Mouse (Mus musculus): ENCODE data around the gene Fkbp11. TPM values are rescaled to one million over a fixed set of nuclear protein-coding genes. Genes with fewer than 3 reads are reported as not detected.

The Fkbp11 gene
- polyA plus RNA-seq, 1 experiment from 2014 or later = 17.1 TPM

- Histone ChIP-seq H3K36me3 (replicated peaks) (no peaks in the 10 kb centered on the region), H3K27me3 (ENCODE audit: poor library complexity, severe bottlenecking) (peaks cover 56% of the 10 kb centered on the region), H3K4me1 (peaks cover 26% of the 10 kb centered on the region), H3K9me3 (no peaks in the 10 kb centered on the region), H3K4me3 (no peak overlapping the region), H3K27ac (no peak overlapping the region)
- 94% methylated on average over 8 of the region's 8 CpGs for WGBS
- DNase-seq (ENCODE audit: extremely low spot score, low spot score) = no peak
These were observed 47.3 kb downstream of the Fkbp11 start for GRCm38 (mm10) chr15:98680660-98681059.

GRCm38 (mm10) chr15:98677977-98678376 is 50.0 kb downstream of the Fkbp11 start:
- Histone ChIP-seq H3K27me3 (ENCODE audit: poor library complexity, severe bottlenecking) (peaks cover 81% of the 10 kb centered on the region), H3K4me1 (peaks cover 48% of the 10 kb centered on the region), H3K4me3 (no peak overlapping the region; the same call in 1 of the 2 replicates), H3K27ac (0 out of 2 replicates have a peak overlapping the region, but pooled peaks have one; percentile 49), H3K36me3 (replicated peaks) (no peaks in the 10 kb centered on the region), H3K9me3 (no peaks in the 10 kb centered on the region)
- WGBS = 72% methylated on average over 7 of the region's 7 CpGs
- no peak for DNase-seq (ENCODE audit: extremely low spot score, low spot score)

GRCm38 (mm10) chr15:98676940-98677728 is 50.9 kb downstream of the Fkbp11 start, which contains the start of gene Rnd1:
Gene Rnd1 (minus strand): TSS chr15:98677461.
- WGBS = under 1% methylated on average over 36 of the region's 37 CpGs
- H3K9me3 ChIP-seq = no peaks in the 10 kb centered on the region
- peak within 1 kb of the TSS; percentile 59 for H3K4me3 ChIP-seq
- H3K4me1 ChIP-seq = peaks cover 48% of the 10 kb centered on the region
- peak within 1 kb of the TSS; percentile 49 for H3K27ac ChIP-seq
- no peaks in the 10 kb centered on the region for H3K36me3 ChIP-seq (replicated peaks)
- peak; percentile 83 for DNase-seq (ENCODE audit: extremely low spot score, low spot score)
- H3K27me3 ChIP-seq (ENCODE audit: poor library complexity, severe bottlenecking) = peaks cover 85% of the 10 kb centered on the region

- H3K4me1 ChIP-seq = peaks cover 48% of the 10 kb centered on the region
- peaks cover 80% of the 10 kb centered on the region for H3K27me3 ChIP-seq (ENCODE audit: poor library complexity, severe bottlenecking)
- peak overlapping the region; percentile 59 for H3K4me3 ChIP-seq
- H3K36me3 ChIP-seq (replicated peaks) = no peaks in the 10 kb centered on the region
- H3K27ac ChIP-seq = peak overlapping the region; percentile 49; the same call in 1 of the 2 replicates
- no peak for DNase-seq (ENCODE audit: extremely low spot score, low spot score)
- H3K9me3 ChIP-seq = no peaks in the 10 kb centered on the region
- 3% methylated on average over 9 of the region's 9 CpGs for WGBS
These were observed 51.5 kb downstream of the Fkbp11 start for GRCm38 (mm10) chr15:98676471-98676870.

- WGBS = 11% methylated on average over 14 of the region's 14 CpGs
- Histone ChIP-seq H3K27ac (0 out of 2 replicates have a peak overlapping the region, but pooled peaks have one; percentile 35), H3K36me3 (replicated peaks) (no peaks in the 10 kb centered on the region), H3K9me3 (no peaks in the 10 kb centered on the region), H3K4me1 (peaks cover 48% of the 10 kb centered on the region), H3K27me3 (ENCODE audit: poor library complexity, severe bottlenecking) (peaks cover 75% of the 10 kb centered on the region), H3K4me3 (peak overlapping the region; percentile 59)
- DNase-seq (ENCODE audit: extremely low spot score, low spot score) = no peak
These were observed 52.3 kb downstream of the Fkbp11 start for GRCm38 (mm10) chr15:98675634-98676250.

- no peaks in the 10 kb centered on the region for H3K9me3 ChIP-seq
- H3K4me1 ChIP-seq = peaks cover 48% of the 10 kb centered on the region
- WGBS = 21% methylated on average over 11 of the region's 11 CpGs
- no peaks in the 10 kb centered on the region for H3K36me3 ChIP-seq (replicated peaks)
- H3K27me3 ChIP-seq (ENCODE audit: poor library complexity, severe bottlenecking) = peaks cover 74% of the 10 kb centered on the region
- peak overlapping the region; percentile 40; the same call in 1 of the 2 replicates for H3K27ac ChIP-seq
- H3K4me3 ChIP-seq = peak overlapping the region; percentile 59
- no peak for DNase-seq (ENCODE audit: extremely low spot score, low spot score)
These were observed 52.9 kb downstream of the Fkbp11 start for GRCm38 (mm10) chr15:98674994-98675545.

Other genes starting within 250 kb of the Fkbp11 start
- gene Lalba, start 245.5 kb downstream of the Fkbp11 start, polyA plus RNA-seq (2016; fragmentation: Nextera tagmentation; extraction: Ambion mirVana) = 0.49 TPM in 1 of 2 replicates, not detected in the other
- gene Olfr279, start 235.8 kb downstream of the Fkbp11 start, polyA plus RNA-seq (2016; fragmentation: Nextera tagmentation; extraction: Ambion mirVana) = not detected in 2 replicates
- 144 and 145 TPM in 2 replicates for gene Kansl2, start 193.9 kb downstream of the Fkbp11 start, polyA plus RNA-seq (2016; fragmentation: Nextera tagmentation; extraction: Ambion mirVana)
- 59.8 and 62.0 TPM in 2 replicates for gene Ccnt1, start 157.3 kb downstream of the Fkbp11 start, polyA plus RNA-seq (2016; fragmentation: Nextera tagmentation; extraction: Ambion mirVana)
- 0.29 TPM in 1 of 2 replicates, not detected in the other for gene 4930415O20Rik, start 157.2 kb downstream of the Fkbp11 start, polyA plus RNA-seq (2016; fragmentation: Nextera tagmentation; extraction: Ambion mirVana)
- gene Adcy6, start 118.1 kb downstream of the Fkbp11 start, polyA plus RNA-seq (2016; fragmentation: Nextera tagmentation; extraction: Ambion mirVana) = 9.4 and 11.9 TPM in 2 replicates
- gene Cacnb3, start 97.4 kb downstream of the Fkbp11 start, polyA plus RNA-seq (2016; fragmentation: Nextera tagmentation; extraction: Ambion mirVana) = 19.9 and 21.7 TPM in 2 replicates
- 27.3 and 28.5 TPM in 2 replicates for gene Ddx23, start 65.3 kb downstream of the Fkbp11 start, polyA plus RNA-seq (2016; fragmentation: Nextera tagmentation; extraction: Ambion mirVana)
- gene Rnd1, start 50.7 kb downstream of the Fkbp11 start, polyA plus RNA-seq (2016; fragmentation: Nextera tagmentation; extraction: Ambion mirVana) = 1.8 and 2.2 TPM in 2 replicates
- 0.86 and 0.90 TPM in 2 replicates for gene Ccdc65, start 20.0 kb downstream of the Fkbp11 start, polyA plus RNA-seq (2016; fragmentation: Nextera tagmentation; extraction: Ambion mirVana)
- gene Arf3, start 35.0 kb upstream of the Fkbp11 start, polyA plus RNA-seq (2016; fragmentation: Nextera tagmentation; extraction: Ambion mirVana) = 42.1 and 42.5 TPM in 2 replicates
- 0.12 and 0.33 TPM in 2 replicates for gene Wnt10b, start 50.0 kb upstream of the Fkbp11 start, polyA plus RNA-seq (2016; fragmentation: Nextera tagmentation; extraction: Ambion mirVana)
- gene Wnt1, start 61.7 kb upstream of the Fkbp11 start, polyA plus RNA-seq (2016; fragmentation: Nextera tagmentation; extraction: Ambion mirVana) = 0.49 and 1.3 TPM in 2 replicates
- 0.10 TPM in 1 of 2 replicates, not detected in the other for gene Ddn, start 81.3 kb upstream of the Fkbp11 start, polyA plus RNA-seq (2016; fragmentation: Nextera tagmentation; extraction: Ambion mirVana)
- gene Prkag1, start 103.3 kb upstream of the Fkbp11 start, polyA plus RNA-seq (2016; fragmentation: Nextera tagmentation; extraction: Ambion mirVana) = 90.4 and 93.5 TPM in 2 replicates
- 10.8 and 11.8 TPM in 2 replicates for gene Kmt2d, start 143.0 kb upstream of the Fkbp11 start, polyA plus RNA-seq (2016; fragmentation: Nextera tagmentation; extraction: Ambion mirVana)
- gene Rhebl1, start 166.3 kb upstream of the Fkbp11 start, polyA plus RNA-seq (2016; fragmentation: Nextera tagmentation; extraction: Ambion mirVana) = 22.2 and 25.9 TPM in 2 replicates
- gene Dhh, start 170.3 kb upstream of the Fkbp11 start, polyA plus RNA-seq (2016; fragmentation: Nextera tagmentation; extraction: Ambion mirVana) = 0.24 and 0.48 TPM in 2 replicates
- gene Lmbr1l, start 190.0 kb upstream of the Fkbp11 start, polyA plus RNA-seq (2016; fragmentation: Nextera tagmentation; extraction: Ambion mirVana) = 23.9 and 25.3 TPM in 2 replicates
- 2,760 and 2,766 TPM in 2 replicates for gene Tuba1b, start 206.4 kb upstream of the Fkbp11 start, polyA plus RNA-seq (2016; fragmentation: Nextera tagmentation; extraction: Ambion mirVana)
- gene Gm49450, start 225.4 kb upstream of the Fkbp11 start, polyA plus RNA-seq (2016; fragmentation: Nextera tagmentation; extraction: Ambion mirVana) = not detected in 2 replicates
- 2,769 and 3,107 TPM in 2 replicates for gene Tuba1a, start 225.5 kb upstream of the Fkbp11 start, polyA plus RNA-seq (2016; fragmentation: Nextera tagmentation; extraction: Ambion mirVana)

Data from forebrain, embryonic 10.5 days (tissue).